Mouse (Mus musculus): ENCODE measurements around the gene Ccdc84. TPM values are rescaled to one million over a fixed set of nuclear protein-coding genes. Genes with fewer than 3 reads are reported as not detected.

Ccdc84 gene
- total and polyA plus RNA-seq, 2 experiments from 2014 or later, result 24.5 to 25.2 TPM

- Histone ChIP-seq H3K9me3 (ENCODE audit: low read length) (no peaks in the 10 kb centered on the region), H3K36me3 (ENCODE audit: insufficient read depth) (peaks cover 20% of the 10 kb centered on the region), H3K4me1 (ENCODE audit: insufficient read depth) (peaks cover 6% of the 10 kb centered on the region), H3K4me3 (ENCODE audit: low read depth, low read length) (peak within 1 kb of the TSS; percentile 81), H3K9ac (peak within 1 kb of the TSS; percentile 87), H3K4me2 (ENCODE audit: low read depth) (peak within 1 kb of the TSS; percentile 81), H3K27me3 (ENCODE audit: insufficient read depth, low read length) (no peaks in the 10 kb centered on the region), H3K27ac (ENCODE audit: low read depth, low read length) (peak within 1 kb of the TSS; percentile 86)
- peak; percentile 97 for DNase-seq
- peak; percentile 8; the same call in 1 of the 2 replicates for TF ChIP-seq CTCF (IDR thresholded peaks at IDR 0.05; ENCODE audit: low read depth)
- ATAC-seq, result peak; percentile 96
- WGBS, result under 1% methylated on average over 44 of the region's 44 CpGs
These were observed 57.0 kb downstream of the Ccdc84 start, which contains the start of gene Vps11 for GRCm38 (mm10) chr9:44361190-44361917. TSS of gene Vps11 (minus strand) at chr9:44361670.

Small RNA genes lying within 50 kb of the gene (microRNA-seq; reads per million reads assigned to microRNA genes)
- 0.24 to 0.39 reads per million in 2 experiments for gene Mir7085

Other genes with a start within 250 kb of the Ccdc84 start
- 16.0 and 24.4 TPM in 2 replicates for gene Cbl, start 184.5 kb downstream of the Ccdc84 start, total RNA-seq (2014; rRNA removed)
- gene Cbl, start 184.5 kb downstream of the Ccdc84 start, polyA plus RNA-seq (2015; fragmentation: Nextera tagmentation; extraction: Ambion mirVana), result 6.8 and 14.4 TPM in 2 replicates
- gene Ccdc153, start 177.9 kb downstream of the Ccdc84 start, total RNA-seq (2014; rRNA removed), result 3.5 and 7.8 TPM in 2 replicates
- 5.0 and 7.0 TPM in 2 replicates for gene Ccdc153, start 177.9 kb downstream of the Ccdc84 start, polyA plus RNA-seq (2015; fragmentation: Nextera tagmentation; extraction: Ambion mirVana)
- 0.33 and 1.0 TPM in 2 replicates for gene Pdzd3, start 167.1 kb downstream of the Ccdc84 start, total RNA-seq (2014; rRNA removed)
- 0.43 and 1.0 TPM in 2 replicates for gene Pdzd3, start 167.1 kb downstream of the Ccdc84 start, polyA plus RNA-seq (2015; fragmentation: Nextera tagmentation; extraction: Ambion mirVana)
- 5.8 and 5.9 TPM in 2 replicates for gene Nlrx1, start 150.0 kb downstream of the Ccdc84 start, total RNA-seq (2014; rRNA removed)
- 5.7 and 7.1 TPM in 2 replicates for gene Nlrx1, start 150.0 kb downstream of the Ccdc84 start, polyA plus RNA-seq (2015; fragmentation: Nextera tagmentation; extraction: Ambion mirVana)
- 30.6 and 45.2 TPM in 2 replicates for gene Abcg4, start 130.0 kb downstream of the Ccdc84 start, total RNA-seq (2014; rRNA removed)
- 15.2 and 20.4 TPM in 2 replicates for gene Abcg4, start 130.0 kb downstream of the Ccdc84 start, polyA plus RNA-seq (2015; fragmentation: Nextera tagmentation; extraction: Ambion mirVana)
- 24.4 and 29.5 TPM in 2 replicates for gene Hinfp, start 112.9 kb downstream of the Ccdc84 start, total RNA-seq (2014; rRNA removed)
- 10.7 and 14.2 TPM in 2 replicates for gene Hinfp, start 112.9 kb downstream of the Ccdc84 start, polyA plus RNA-seq (2015; fragmentation: Nextera tagmentation; extraction: Ambion mirVana)
- gene C2cd2l, start 98.3 kb downstream of the Ccdc84 start, total RNA-seq (2014; rRNA removed), result 42.9 and 54.2 TPM in 2 replicates
- 26.2 and 33.2 TPM in 2 replicates for gene C2cd2l, start 98.3 kb downstream of the Ccdc84 start, polyA plus RNA-seq (2015; fragmentation: Nextera tagmentation; extraction: Ambion mirVana)
- gene Dpagt1, start 92.5 kb downstream of the Ccdc84 start, total RNA-seq (2014; rRNA removed), result 17.7 and 18.3 TPM in 2 replicates
- gene Dpagt1, start 92.5 kb downstream of the Ccdc84 start, polyA plus RNA-seq (2015; fragmentation: Nextera tagmentation; extraction: Ambion mirVana), result 30.1 and 30.6 TPM in 2 replicates
- gene H2afx, start 83.9 kb downstream of the Ccdc84 start, total RNA-seq (2014; rRNA removed), result 97.8 and 109 TPM in 2 replicates
- 143 and 149 TPM in 2 replicates for gene H2afx, start 83.9 kb downstream of the Ccdc84 start, polyA plus RNA-seq (2015; fragmentation: Nextera tagmentation; extraction: Ambion mirVana)
- gene Hmbs, start 74.3 kb downstream of the Ccdc84 start, total RNA-seq (2014; rRNA removed), result 38.1 and 38.6 TPM in 2 replicates
- 53.3 and 55.0 TPM in 2 replicates for gene Hmbs, start 74.3 kb downstream of the Ccdc84 start, polyA plus RNA-seq (2015; fragmentation: Nextera tagmentation; extraction: Ambion mirVana)
- 37.6 and 39.1 TPM in 2 replicates for gene Vps11, start 56.9 kb downstream of the Ccdc84 start, total RNA-seq (2014; rRNA removed)
- 36.2 and 39.9 TPM in 2 replicates for gene Vps11, start 56.9 kb downstream of the Ccdc84 start, polyA plus RNA-seq (2015; fragmentation: Nextera tagmentation; extraction: Ambion mirVana)
- gene Hyou1, start 39.1 kb downstream of the Ccdc84 start, total RNA-seq (2014; rRNA removed), result 51.8 and 59.0 TPM in 2 replicates
- 14.0 and 17.4 TPM in 2 replicates for gene Hyou1, start 39.1 kb downstream of the Ccdc84 start, polyA plus RNA-seq (2015; fragmentation: Nextera tagmentation; extraction: Ambion mirVana)
- 51.6 and 69.5 TPM in 2 replicates for gene Slc37a4, start 21.7 kb downstream of the Ccdc84 start, total RNA-seq (2014; rRNA removed)
- gene Slc37a4, start 21.7 kb downstream of the Ccdc84 start, polyA plus RNA-seq (2015; fragmentation: Nextera tagmentation; extraction: Ambion mirVana), result 32.3 and 39.4 TPM in 2 replicates
- 704 and 1,244 TPM in 2 replicates for gene Rps25, start 11.4 kb downstream of the Ccdc84 start, total RNA-seq (2014; rRNA removed)
- 1,723 and 2,412 TPM in 2 replicates for gene Rps25, start 11.4 kb downstream of the Ccdc84 start, polyA plus RNA-seq (2015; fragmentation: Nextera tagmentation; extraction: Ambion mirVana)
- gene Trappc4, start 11.0 kb downstream of the Ccdc84 start, total RNA-seq (2014; rRNA removed), result 195 and 237 TPM in 2 replicates
- 369 and 397 TPM in 2 replicates for gene Trappc4, start 11.0 kb downstream of the Ccdc84 start, polyA plus RNA-seq (2015; fragmentation: Nextera tagmentation; extraction: Ambion mirVana)
- not detected in 2 replicates for gene Foxr1, start 22.6 kb upstream of the Ccdc84 start, total RNA-seq (2014; rRNA removed)
- gene Foxr1, start 22.6 kb upstream of the Ccdc84 start, polyA plus RNA-seq (2015; fragmentation: Nextera tagmentation; extraction: Ambion mirVana), result not detected in 2 replicates
- not detected in 2 replicates for gene Upk2, start 36.4 kb upstream of the Ccdc84 start, total RNA-seq (2014; rRNA removed)
- not detected in 2 replicates for gene Upk2, start 36.4 kb upstream of the Ccdc84 start, polyA plus RNA-seq (2015; fragmentation: Nextera tagmentation; extraction: Ambion mirVana)
- gene Bcl9l, start 64.3 kb upstream of the Ccdc84 start, total RNA-seq (2014; rRNA removed), result 29.2 and 38.7 TPM in 2 replicates
- gene Bcl9l, start 64.3 kb upstream of the Ccdc84 start, polyA plus RNA-seq (2015; fragmentation: Nextera tagmentation; extraction: Ambion mirVana), result 9.3 and 13.0 TPM in 2 replicates
- not detected in 2 replicates for gene Cxcr5, start 143.3 kb upstream of the Ccdc84 start, total RNA-seq (2014; rRNA removed)
- gene Cxcr5, start 143.3 kb upstream of the Ccdc84 start, polyA plus RNA-seq (2015; fragmentation: Nextera tagmentation; extraction: Ambion mirVana), result not detected in 2 replicates
- 59.2 and 76.2 TPM in 2 replicates for gene Ddx6, start 186.3 kb upstream of the Ccdc84 start, total RNA-seq (2014; rRNA removed)
- 11.1 and 18.3 TPM in 2 replicates for gene Ddx6, start 186.3 kb upstream of the Ccdc84 start, polyA plus RNA-seq (2015; fragmentation: Nextera tagmentation; extraction: Ambion mirVana)